Mouse (Mus musculus) kidney, adult 2 months (tissue): ENCODE data around the gene Npb.

Experiments
- CTCF ChIP-seq: fragments of 200-500 bp; conservative IDR thresholded peaks from 2 replicates; pipeline ENCODE4 v1.5.1; 2011; ENCODE audit warnings: low read depth, mild to moderate bottlenecking, control low read depth, low read length, moderate library complexity, mixed read lengths; ENCODE audit not compliant: insufficient read depth, insufficient read length
- POLR2A ChIP-seq: fragments of 200-500 bp; IDR thresholded peaks from one replicate; pipeline ENCODE4 v1.6.1; 2011; ENCODE audit warnings: low read depth, low read length, control low read depth

DNA sequence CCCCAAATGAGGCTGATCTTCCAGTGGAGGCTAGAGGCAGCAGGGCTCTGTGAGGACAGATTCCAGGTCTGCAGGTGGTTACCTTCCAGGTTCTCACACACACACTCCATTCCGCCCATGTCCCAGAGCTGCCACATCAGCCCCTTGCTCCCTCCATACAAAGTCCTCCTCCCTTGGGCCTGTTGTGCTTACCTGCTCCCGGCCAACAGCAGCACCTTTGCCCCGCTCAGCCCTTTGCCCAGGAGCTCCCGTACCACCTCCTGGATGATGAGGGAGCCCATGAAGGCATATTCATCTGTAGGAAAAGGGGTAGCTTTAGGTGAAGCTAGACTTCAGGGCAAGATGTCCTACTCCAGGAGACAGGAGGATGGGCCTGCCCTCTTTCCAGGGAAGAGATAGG lies 49.0 kb downstream of the Npb start:
- TF ChIP-seq CTCF = no peak
- TF ChIP-seq POLR2A = no peak
